Mouse (Mus musculus): ENCODE data around the gene Fsip1. TPM values are rescaled to one million over a fixed set of nuclear protein-coding genes. Genes with fewer than 3 reads are reported as not detected.

The Fsip1 gene
- polyA plus RNA-seq, 1 experiment from 2014 or later = 0.49 TPM

GRCm38 (mm10) chr2:118139261-118139660, 117.5 kb downstream of the Fsip1 start:
- H3K4me2 ChIP-seq (ENCODE audit: low read length) = no peak overlapping the region
- 75% methylated on average over 6 of the region's 6 CpGs for WGBS
- no peaks in the 10 kb centered on the region for H3K4me1 ChIP-seq (replicated peaks; ENCODE audit: control insufficient read depth, insufficient read depth, low read length)
- H3K27me3 ChIP-seq (replicated peaks; ENCODE audit: control insufficient read depth, insufficient read depth, low read length) = no peaks in the 10 kb centered on the region
- no peak for DNase-seq (ENCODE audit: low spot score)
- no peak for ATAC-seq (replicated peaks; ENCODE audit: low FRiP score, low TSS enrichment, low read depth)
- H3K27ac ChIP-seq (ENCODE audit: low read depth) = no peak overlapping the region
- no peak overlapping the region for H3K4me3 ChIP-seq (ENCODE audit: low read depth, low read length)
- no peaks in the 10 kb centered on the region for H3K9me3 ChIP-seq (ENCODE audit: control insufficient read depth, low read length)
- H3K9ac ChIP-seq (ENCODE audit: low read length) = no peak overlapping the region
- no peaks in the 10 kb centered on the region for H3K36me3 ChIP-seq (ENCODE audit: control insufficient read depth, insufficient read depth, low read length)

- Histone ChIP-seq H3K9ac (ENCODE audit: low read length) (no peak overlapping the region), H3K27ac (ENCODE audit: low read depth) (no peak overlapping the region), H3K27me3 (replicated peaks; ENCODE audit: control insufficient read depth, insufficient read depth, low read length) (no peaks in the 10 kb centered on the region), H3K36me3 (ENCODE audit: control insufficient read depth, insufficient read depth, low read length) (no peaks in the 10 kb centered on the region), H3K4me2 (ENCODE audit: low read length) (no peak overlapping the region), H3K4me1 (replicated peaks; ENCODE audit: control insufficient read depth, insufficient read depth, low read length) (no peaks in the 10 kb centered on the region), H3K4me3 (ENCODE audit: low read depth, low read length) (no peak overlapping the region), H3K9me3 (ENCODE audit: control insufficient read depth, low read length) (no peaks in the 10 kb centered on the region)
- ATAC-seq (replicated peaks; ENCODE audit: low FRiP score, low TSS enrichment, low read depth) (no peak), DNase-seq (ENCODE audit: low spot score) (no peak)
- 87% methylated on average over 2 of the region's 2 CpGs for WGBS
Measured at GRCm38 (mm10) chr2:118137776-118138175, 119.0 kb downstream of the Fsip1 start.

GRCm38 (mm10) chr2:118137071-118137470, 119.7 kb downstream of the Fsip1 start:
- H3K27me3 ChIP-seq (replicated peaks; ENCODE audit: control insufficient read depth, insufficient read depth, low read length) = no peaks in the 10 kb centered on the region
- H3K9me3 ChIP-seq (ENCODE audit: control insufficient read depth, low read length) = no peaks in the 10 kb centered on the region
- no peak overlapping the region for H3K4me3 ChIP-seq (ENCODE audit: low read depth, low read length)
- DNase-seq (ENCODE audit: low spot score) (no peak), ATAC-seq (replicated peaks; ENCODE audit: low FRiP score, low TSS enrichment, low read depth) (no peak)
- no peak overlapping the region for H3K27ac ChIP-seq (ENCODE audit: low read depth)
- H3K36me3 ChIP-seq (ENCODE audit: control insufficient read depth, insufficient read depth, low read length) = no peaks in the 10 kb centered on the region
- no peaks in the 10 kb centered on the region for H3K4me1 ChIP-seq (replicated peaks; ENCODE audit: control insufficient read depth, insufficient read depth, low read length)
- no peak overlapping the region for H3K9ac ChIP-seq (ENCODE audit: low read length)
- WGBS = 86% methylated on average over 9 of the region's 9 CpGs
- H3K4me2 ChIP-seq (ENCODE audit: low read length) = no peak overlapping the region

- H3K4me1 ChIP-seq (replicated peaks; ENCODE audit: control insufficient read depth, insufficient read depth, low read length) = no peaks in the 10 kb centered on the region
- H3K27me3 ChIP-seq (replicated peaks; ENCODE audit: control insufficient read depth, insufficient read depth, low read length) = no peaks in the 10 kb centered on the region
- WGBS = 34% methylated on average over 3 of the region's 3 CpGs
- H3K9me3 ChIP-seq (ENCODE audit: control insufficient read depth, low read length) = no peaks in the 10 kb centered on the region
- ATAC-seq (replicated peaks; ENCODE audit: low FRiP score, low TSS enrichment, low read depth) (no peak), DNase-seq (ENCODE audit: low spot score) (no peak)
- H3K36me3 ChIP-seq (ENCODE audit: control insufficient read depth, insufficient read depth, low read length) = peaks cover 30% of the 10 kb centered on the region
- H3K4me2 ChIP-seq (ENCODE audit: low read length) = no peak overlapping the region
- H3K9ac ChIP-seq (ENCODE audit: low read length) = no peak overlapping the region
- no peak overlapping the region for H3K27ac ChIP-seq (ENCODE audit: low read depth)
- no peak overlapping the region for H3K4me3 ChIP-seq (ENCODE audit: low read depth, low read length)
Measured at GRCm38 (mm10) chr2:118128313-118128712, 128.5 kb downstream of the Fsip1 start.

GRCm38 (mm10) chr2:118127516-118128288, 129.1 kb downstream of the Fsip1 start:
- DNase-seq (ENCODE audit: low spot score) = no peak
- no peaks in the 10 kb centered on the region for H3K9me3 ChIP-seq (ENCODE audit: control insufficient read depth, low read length)
- no peak overlapping the region for H3K9ac ChIP-seq (ENCODE audit: low read length)
- ATAC-seq (replicated peaks; ENCODE audit: low FRiP score, low TSS enrichment, low read depth) = no peak
- WGBS = 85% methylated on average over 5 of the region's 5 CpGs
- peaks cover 36% of the 10 kb centered on the region for H3K36me3 ChIP-seq (ENCODE audit: control insufficient read depth, insufficient read depth, low read length)
- H3K27ac ChIP-seq (ENCODE audit: low read depth) = no peak overlapping the region
- no peaks in the 10 kb centered on the region for H3K4me1 ChIP-seq (replicated peaks; ENCODE audit: control insufficient read depth, insufficient read depth, low read length)
- no peak overlapping the region for H3K4me3 ChIP-seq (ENCODE audit: low read depth, low read length)
- no peaks in the 10 kb centered on the region for H3K27me3 ChIP-seq (replicated peaks; ENCODE audit: control insufficient read depth, insufficient read depth, low read length)
- no peak overlapping the region for H3K4me2 ChIP-seq (ENCODE audit: low read length)

- Histone ChIP-seq H3K27ac (ENCODE audit: low read depth) (no peak overlapping the region), H3K9me3 (ENCODE audit: control insufficient read depth, low read length) (no peaks in the 10 kb centered on the region), H3K4me1 (replicated peaks; ENCODE audit: control insufficient read depth, insufficient read depth, low read length) (no peaks in the 10 kb centered on the region), H3K9ac (ENCODE audit: low read length) (no peak overlapping the region), H3K4me3 (ENCODE audit: low read depth, low read length) (no peak overlapping the region), H3K4me2 (ENCODE audit: low read length) (no peak overlapping the region), H3K27me3 (replicated peaks; ENCODE audit: control insufficient read depth, insufficient read depth, low read length) (no peaks in the 10 kb centered on the region), H3K36me3 (ENCODE audit: control insufficient read depth, insufficient read depth, low read length) (peaks cover 53% of the 10 kb centered on the region)
- DNase-seq (ENCODE audit: low spot score) (no peak), ATAC-seq (replicated peaks; ENCODE audit: low FRiP score, low TSS enrichment, low read depth) (no peak)
- 57% methylated on average over 7 of the region's 7 CpGs for WGBS
Measured at GRCm38 (mm10) chr2:118125943-118126470, 130.8 kb downstream of the Fsip1 start.

- H3K4me1 ChIP-seq (replicated peaks; ENCODE audit: control insufficient read depth, insufficient read depth, low read length) = no peaks in the 10 kb centered on the region
- no peak overlapping the region for H3K4me2 ChIP-seq (ENCODE audit: low read length)
- no peak for ATAC-seq (replicated peaks; ENCODE audit: low FRiP score, low TSS enrichment, low read depth)
- no peak overlapping the region for H3K4me3 ChIP-seq (ENCODE audit: low read depth, low read length)
- H3K9me3 ChIP-seq (ENCODE audit: control insufficient read depth, low read length) = no peaks in the 10 kb centered on the region
- DNase-seq (ENCODE audit: low spot score) = no peak
- peaks cover 60% of the 10 kb centered on the region for H3K36me3 ChIP-seq (ENCODE audit: control insufficient read depth, insufficient read depth, low read length)
- H3K9ac ChIP-seq (ENCODE audit: low read length) = no peak overlapping the region
- no peak overlapping the region for H3K27ac ChIP-seq (ENCODE audit: low read depth)
- 78% methylated on average over 11 of the region's 11 CpGs for WGBS
- no peaks in the 10 kb centered on the region for H3K27me3 ChIP-seq (replicated peaks; ENCODE audit: control insufficient read depth, insufficient read depth, low read length)
Measured at GRCm38 (mm10) chr2:118125211-118125939, 131.4 kb downstream of the Fsip1 start.

- H3K36me3 ChIP-seq (ENCODE audit: control insufficient read depth, insufficient read depth, low read length) = peaks cover 69% of the 10 kb centered on the region
- no peaks in the 10 kb centered on the region for H3K9me3 ChIP-seq (ENCODE audit: control insufficient read depth, low read length)
- H3K4me2 ChIP-seq (ENCODE audit: low read length) = no peak overlapping the region
- no peak for ATAC-seq (replicated peaks; ENCODE audit: low FRiP score, low TSS enrichment, low read depth)
- no peaks in the 10 kb centered on the region for H3K27me3 ChIP-seq (replicated peaks; ENCODE audit: control insufficient read depth, insufficient read depth, low read length)
- 84% methylated on average over 7 of the region's 7 CpGs for WGBS
- H3K4me1 ChIP-seq (replicated peaks; ENCODE audit: control insufficient read depth, insufficient read depth, low read length) = no peaks in the 10 kb centered on the region
- no peak overlapping the region for H3K9ac ChIP-seq (ENCODE audit: low read length)
- H3K4me3 ChIP-seq (ENCODE audit: low read depth, low read length) = no peak overlapping the region
- no peak overlapping the region for H3K27ac ChIP-seq (ENCODE audit: low read depth)
- DNase-seq (ENCODE audit: low spot score) = no peak
Measured at GRCm38 (mm10) chr2:118124437-118124836, 132.3 kb downstream of the Fsip1 start.
